Mouse (Mus musculus) midbrain, embryonic 16.5 days (tissue): ENCODE results near the gene Pde1c. TPM values are rescaled to one million over a fixed set of nuclear protein-coding genes. Genes with fewer than 3 reads are reported as not detected.

ENCODE experiments used
- ATAC-seq: fragments of 200-750 bp; cut with Nextera tagmentation; 2 replicates; pipeline ENCODE4 v1.8.0; 2017; ENCODE audit warnings: moderate TSS enrichment
- H3K27ac ChIP-seq: fragments of 300-500 bp; sonication (generic); 2 replicates; pipeline ENCODE4 v1.5.1; 2014; ENCODE audit warnings: mild to moderate bottlenecking, low read length, mixed read lengths
- H3K27me3 ChIP-seq: fragments of 300-500 bp; sonication (generic); 2 replicates; pipeline ENCODE4 v1.6.1; 2014; ENCODE audit warnings: low read depth, low read length, mixed read lengths; ENCODE audit not compliant: control insufficient read depth, insufficient read depth
- H3K36me3 ChIP-seq: fragments of 300-500 bp; sonication (generic); 2 replicates; pipeline ENCODE4 v1.6.1; 2014; ENCODE audit warnings: mild to moderate bottlenecking, low read length, moderate library complexity, mixed read lengths; ENCODE audit not compliant: control insufficient read depth, insufficient read depth
- H3K4me1 ChIP-seq: fragments of 300-500 bp; sonication (generic); 2 replicates; pipeline ENCODE4 v1.6.1; 2014; ENCODE audit warnings: mild to moderate bottlenecking, low read length, mixed read lengths; ENCODE audit not compliant: control insufficient read depth, insufficient read depth
- H3K4me2 ChIP-seq: fragments of 300-500 bp; sonication (generic); 2 replicates; pipeline ENCODE4 v1.6.1; 2014; ENCODE audit warnings: mild to moderate bottlenecking, low read length, mixed read lengths
- H3K4me3 ChIP-seq: fragments of 300-500 bp; sonication (generic); 2 replicates; pipeline ENCODE4 v1.5.1; 2014; ENCODE audit warnings: low read depth, mild to moderate bottlenecking, low read length, moderate library complexity, mixed read lengths
- H3K9ac ChIP-seq: fragments of 300-500 bp; sonication (generic); 2 replicates; pipeline ENCODE4 v1.6.1; 2014; ENCODE audit warnings: low read depth, low read length, mixed read lengths
- H3K9me3 ChIP-seq: fragments of 300-500 bp; sonication (generic); replicated peaks from 2 replicates; pipeline ENCODE4 v1.6.1; 2014; ENCODE audit warnings: mild to moderate bottlenecking, low read length, mixed read lengths; ENCODE audit not compliant: control insufficient read depth, poor library complexity, severe bottlenecking
- WGBS: fragments of 180-500 bp; shearing (Covaris S2); extraction: QIAGEN DNeasy Blood & Tissue Kit; methylation state at CpG from one replicate; pipeline ENCODE4 v1.1.7; 2014; 5-methylcytosine and 5-hydroxymethylcytosine counted together
- polyA plus RNA-seq: library from polyadenylated mRNA; unstranded; fragments of >200 nt; fragmentation: Nextera tagmentation; extraction: Ambion mirVana; gene quantifications from 2 replicates; pipeline ENCODE4 v1.2.1, GENCODE M21; 2015

Gene Pde1c
- polyA plus RNA-seq, 1 experiment from 2014 or later, result 7.4 TPM

GRCm38 (mm10) chr6:56485078-56485477 lies 83.8 kb downstream of the Pde1c start:
- no peaks in the 10 kb centered on the region for H3K9me3 ChIP-seq
- 64% methylated on average over 3 of the region's 3 CpGs for WGBS
- H3K36me3 ChIP-seq, result no peaks in the 10 kb centered on the region
- no peak overlapping the region for H3K27ac ChIP-seq
- H3K4me1 ChIP-seq, result no peaks in the 10 kb centered on the region
- H3K4me3 ChIP-seq, result no peak overlapping the region
- ATAC-seq, result no peak
- no peak overlapping the region for H3K4me2 ChIP-seq
- no peaks in the 10 kb centered on the region for H3K27me3 ChIP-seq
- H3K9ac ChIP-seq, result no peak overlapping the region

GRCm38 (mm10) chr6:56480914-56481482 lies 87.9 kb downstream of the Pde1c start:
- ATAC-seq, result peak; percentile 78
- H3K4me2 ChIP-seq, result no peak overlapping the region

GRCm38 (mm10) chr6:56476581-56476980 lies 92.3 kb downstream of the Pde1c start:
- Histone ChIP-seq H3K27me3 (no peaks in the 10 kb centered on the region), H3K9me3 (no peaks in the 10 kb centered on the region), H3K9ac (no peak overlapping the region), H3K4me1 (no peaks in the 10 kb centered on the region), H3K27ac (no peak overlapping the region), H3K4me2 (no peak overlapping the region), H3K36me3 (no peaks in the 10 kb centered on the region), H3K4me3 (no peak overlapping the region)
- 28% methylated on average over 6 of the region's 6 CpGs for WGBS
- peak; percentile 82 for ATAC-seq

More at GRCm38 (mm10) chr6:56480914-56481482, 87.9 kb downstream of the Pde1c start:
- no peak overlapping the region for H3K4me3 ChIP-seq
- WGBS, result 2% methylated on average over 6 of the region's 6 CpGs
- no peaks in the 10 kb centered on the region for H3K9me3 ChIP-seq
- no peaks in the 10 kb centered on the region for H3K4me1 ChIP-seq
- H3K27ac ChIP-seq, result no peak overlapping the region
- H3K27me3 ChIP-seq, result no peaks in the 10 kb centered on the region
- no peaks in the 10 kb centered on the region for H3K36me3 ChIP-seq
- H3K9ac ChIP-seq, result no peak overlapping the region

- no peak overlapping the region for H3K4me2 ChIP-seq
- WGBS, result 49% methylated on average over 3 of the region's 3 CpGs
- no peaks in the 10 kb centered on the region for H3K27me3 ChIP-seq
- H3K4me3 ChIP-seq, result no peak overlapping the region
- no peak for ATAC-seq
- H3K27ac ChIP-seq, result no peak overlapping the region
- H3K36me3 ChIP-seq, result no peaks in the 10 kb centered on the region
- no peak overlapping the region for H3K9ac ChIP-seq
- no peaks in the 10 kb centered on the region for H3K9me3 ChIP-seq
- no peaks in the 10 kb centered on the region for H3K4me1 ChIP-seq
Observed at GRCm38 (mm10) chr6:56458098-56458497, 110.8 kb downstream of the Pde1c start.

GRCm38 (mm10) chr6:56447917-56448316 lies 121.0 kb downstream of the Pde1c start:
- WGBS, result 29% methylated on average over 2 of the region's 2 CpGs
- no peaks in the 10 kb centered on the region for H3K9me3 ChIP-seq
- H3K27me3 ChIP-seq, result no peaks in the 10 kb centered on the region
- ATAC-seq, result no peak
- H3K4me2 ChIP-seq, result no peak overlapping the region
- H3K9ac ChIP-seq, result no peak overlapping the region
- H3K4me3 ChIP-seq, result no peak overlapping the region
- H3K27ac ChIP-seq, result no peak overlapping the region
- H3K36me3 ChIP-seq, result no peaks in the 10 kb centered on the region
- no peaks in the 10 kb centered on the region for H3K4me1 ChIP-seq

- H3K36me3 ChIP-seq, result no peaks in the 10 kb centered on the region
- H3K27me3 ChIP-seq, result no peaks in the 10 kb centered on the region
- H3K4me2 ChIP-seq, result no peak overlapping the region
- 76% methylated on average over 4 of the region's 4 CpGs for WGBS
- no peak for ATAC-seq
- H3K9me3 ChIP-seq, result 0 out of 2 replicates have a peak, but pooled peaks cover 2% of the 10 kb centered on the region
- no peak overlapping the region for H3K9ac ChIP-seq
- H3K4me3 ChIP-seq, result no peak overlapping the region
- H3K4me1 ChIP-seq, result no peaks in the 10 kb centered on the region
- H3K27ac ChIP-seq, result no peak overlapping the region
Observed at GRCm38 (mm10) chr6:56441501-56441900, 127.4 kb downstream of the Pde1c start.

GRCm38 (mm10) chr6:56425846-56426245 lies 143.1 kb downstream of the Pde1c start:
- Histone ChIP-seq H3K4me2 (no peak overlapping the region), H3K9me3 (no peaks in the 10 kb centered on the region), H3K9ac (no peak overlapping the region), H3K4me1 (no peaks in the 10 kb centered on the region), H3K4me3 (no peak overlapping the region), H3K36me3 (no peaks in the 10 kb centered on the region), H3K27ac (no peak overlapping the region), H3K27me3 (no peaks in the 10 kb centered on the region)
- ATAC-seq, result no peak
- 91% methylated on average over 5 of the region's 5 CpGs for WGBS

GRCm38 (mm10) chr6:56422866-56423265 lies 146.0 kb downstream of the Pde1c start:
- H3K36me3 ChIP-seq, result no peaks in the 10 kb centered on the region
- no peak overlapping the region for H3K27ac ChIP-seq
- no peak overlapping the region for H3K4me3 ChIP-seq
- no peaks in the 10 kb centered on the region for H3K27me3 ChIP-seq
- H3K9ac ChIP-seq, result no peak overlapping the region
- 72% methylated on average over 3 of the region's 3 CpGs for WGBS
- H3K4me1 ChIP-seq, result no peaks in the 10 kb centered on the region
- ATAC-seq, result no peak
- H3K4me2 ChIP-seq, result no peak overlapping the region
- no peaks in the 10 kb centered on the region for H3K9me3 ChIP-seq

GRCm38 (mm10) chr6:56416191-56416590 lies 152.7 kb downstream of the Pde1c start:
- 77% methylated on average over 4 of the region's 4 CpGs for WGBS
- Histone ChIP-seq H3K27me3 (no peaks in the 10 kb centered on the region), H3K9me3 (no peaks in the 10 kb centered on the region), H3K36me3 (no peaks in the 10 kb centered on the region), H3K4me3 (no peak overlapping the region), H3K4me2 (no peak overlapping the region), H3K9ac (no peak overlapping the region), H3K4me1 (no peaks in the 10 kb centered on the region), H3K27ac (no peak overlapping the region)
- no peak for ATAC-seq
